ENCODE assay signal across 26 mouse cellular contexts in the genomic region with DNA sequence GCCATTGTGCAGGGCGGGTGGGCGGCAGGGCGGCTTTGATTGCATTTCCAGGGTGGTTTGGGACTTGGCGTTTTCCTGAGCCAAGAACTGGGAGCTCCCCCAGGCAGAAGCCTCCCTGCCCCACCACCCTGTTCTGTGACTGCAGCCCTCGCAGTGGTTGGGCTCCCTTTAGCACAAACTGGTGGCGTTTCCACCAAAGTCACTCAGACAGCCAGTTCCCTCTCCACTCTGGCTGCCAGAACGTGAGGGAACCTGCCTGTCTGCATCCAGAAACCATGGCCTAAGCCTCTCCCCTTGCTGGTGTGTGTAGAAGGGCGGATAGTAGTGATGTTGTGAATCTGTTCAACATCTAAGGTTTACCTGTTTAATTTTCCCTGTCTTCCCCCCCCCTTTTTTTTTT. TPM values are rescaled to one million over a fixed set of nuclear protein-coding genes. Genes with fewer than 3 reads are reported as not detected.
DNase-seq lines count a peak whose midpoint lies in the region; ATAC-seq and TF ChIP-seq lines count a peak whose summit lies in the region.
"Had no signal": no experiment of that assay in that cellular context is flagged by ENCODE, and none has a peak within 500 bp of the region (broad histone marks: within the 10 kb centered on the region; RNA-seq: fewer than 3 reads in every experiment).

No protein-coding gene starts in this region.

- 2% methylated on average over 8 of the region's 8 CpGs for WGBS in hindbrain, embryonic 10.5 days
- 3% methylated on average over 8 of the region's 8 CpGs for WGBS in hindbrain, embryonic 14.5 days
- 4% methylated on average over 8 of the region's 8 CpGs for WGBS in hindbrain, embryonic 15.5 days
- under 1% methylated on average over 8 of the region's 8 CpGs for WGBS in neural tube, embryonic 13.5 days
- WGBS in cerebellum, adult 2 months = 8% methylated on average over 8 of the region's 8 CpGs

- peaks cover 100% of the 10 kb centered on the region for H3K27me3 ChIP-seq in hindbrain, embryonic 10.5 days (ENCODE audit: insufficient read depth, poor library complexity, severe bottlenecking)
- peaks cover 84% of the 10 kb centered on the region for H3K27me3 ChIP-seq in hindbrain, embryonic 14.5 days (ENCODE audit: control insufficient read depth, insufficient read depth, low read length)
- H3K27me3 ChIP-seq in hindbrain, embryonic 15.5 days = peaks cover 73% of the 10 kb centered on the region
- H3K27me3 ChIP-seq in neural tube, embryonic 13.5 days = peaks cover 91% of the 10 kb centered on the region
- peaks cover 18% of the 10 kb centered on the region; the same call in 1 of the 2 replicates for H3K27me3 ChIP-seq in cerebellum, adult 2 months (ENCODE audit: control insufficient read depth, insufficient read depth, low read length)

- no peak for TF ChIP-seq CTCF in cerebellum, adult 2 months (IDR thresholded peaks at IDR 0.05; ENCODE audit: borderline replicate concordance, insufficient read depth, low read depth, low read length)

- H3K4me1 ChIP-seq in hindbrain, embryonic 10.5 days (replicated peaks) = peaks cover 38% of the 10 kb centered on the region
- H3K4me1 ChIP-seq in hindbrain, embryonic 14.5 days (replicated peaks; ENCODE audit: control insufficient read depth, insufficient read depth, low read length) = 0 out of 2 replicates have a peak, but pooled peaks cover 5% of the 10 kb centered on the region
- H3K4me1 ChIP-seq in hindbrain, embryonic 15.5 days (replicated peaks) = peaks cover 60% of the 10 kb centered on the region
- peaks cover 97% of the 10 kb centered on the region for H3K4me1 ChIP-seq in neural tube, embryonic 13.5 days (replicated peaks)
- no peaks in the 10 kb centered on the region for H3K4me1 ChIP-seq in cerebellum, adult 2 months (ENCODE audit: control insufficient read depth, insufficient read depth, low read length)

- TF ChIP-seq POLR2A in cerebellum, adult 2 months (IDR thresholded peaks at IDR 0.05; ENCODE audit: borderline replicate concordance, insufficient read depth, low read length) = no peak

- H3K36me3 ChIP-seq in hindbrain, embryonic 10.5 days = no peaks in the 10 kb centered on the region
- H3K36me3 ChIP-seq in hindbrain, embryonic 14.5 days (replicated peaks; ENCODE audit: control insufficient read depth, insufficient read depth) = no peaks in the 10 kb centered on the region
- no peaks in the 10 kb centered on the region for H3K36me3 ChIP-seq in hindbrain, embryonic 15.5 days
- H3K36me3 ChIP-seq in neural tube, embryonic 13.5 days = no peaks in the 10 kb centered on the region
- H3K36me3 ChIP-seq: G1E; heart, embryonic 15.5 days; intestine, embryonic 15.5 days; liver, embryonic 13.5 days; midbrain, embryonic 13.5 days had no signal

- H3K4me3 ChIP-seq in hindbrain, embryonic 10.5 days = no peak overlapping the region
- no peak overlapping the region for H3K4me3 ChIP-seq in hindbrain, embryonic 14.5 days (replicated peaks; ENCODE audit: low read length)
- no peak overlapping the region for H3K4me3 ChIP-seq in hindbrain, embryonic 15.5 days
- no peak overlapping the region for H3K4me3 ChIP-seq in neural tube, embryonic 13.5 days
- H3K4me3 ChIP-seq in cerebellum, adult 2 months (replicated peaks; ENCODE audit: insufficient read depth, low read depth, low read length) = no peak overlapping the region
- H3K4me3 ChIP-seq: gastrocnemius, adult 2 months; heart, embryonic 15.5 days; intestine, embryonic 15.5 days; layer of hippocampus, adult 2 months; liver, embryonic 13.5 days; midbrain, embryonic 13.5 days had no signal

- no peak overlapping the region for H3K27ac ChIP-seq in hindbrain, embryonic 10.5 days
- no peak overlapping the region for H3K27ac ChIP-seq in hindbrain, embryonic 14.5 days
- peak overlapping the region; percentile 29; the same call in 1 of the 2 replicates for H3K27ac ChIP-seq in hindbrain, embryonic 15.5 days (replicated peaks)
- H3K27ac ChIP-seq in neural tube, embryonic 13.5 days (replicated peaks) = peak overlapping the region; percentile 74
- no peak overlapping the region for H3K27ac ChIP-seq in cerebellum, adult 2 months (ENCODE audit: insufficient read depth, low read length)
- H3K27ac ChIP-seq: gastrocnemius, adult 2 months; heart, embryonic 15.5 days; intestine, embryonic 15.5 days; layer of hippocampus, adult 2 months; liver, embryonic 13.5 days; midbrain, embryonic 13.5 days had no signal

- no peak overlapping the region for H3K4me2 ChIP-seq in hindbrain, embryonic 14.5 days (replicated peaks)
- H3K4me2 ChIP-seq in hindbrain, embryonic 15.5 days = 0 out of 2 replicates have a peak overlapping the region, but pooled peaks have one; percentile 9
- H3K4me2 ChIP-seq in neural tube, embryonic 13.5 days = peak overlapping the region; percentile 33; the same call in 1 of the 2 replicates
- H3K4me2 ChIP-seq: heart, embryonic 15.5 days; intestine, embryonic 15.5 days; liver, embryonic 13.5 days; midbrain, embryonic 13.5 days had no signal

- ATAC-seq in hindbrain, embryonic 14.5 days (ENCODE audit: low FRiP score) = no peak
- no peak for ATAC-seq in hindbrain, embryonic 15.5 days (ENCODE audit: low FRiP score, low read depth)
- no peak for ATAC-seq in neural tube, embryonic 13.5 days (ENCODE audit: low read depth)
- no peak for ATAC-seq in frontal cortex, adult (ENCODE audit: low TSS enrichment)
- ATAC-seq: intestine, embryonic 15.5 days; midbrain, embryonic 13.5 days; Patski had no signal

- no peaks in the 10 kb centered on the region for H3K9me3 ChIP-seq in hindbrain, embryonic 10.5 days
- H3K9me3 ChIP-seq in hindbrain, embryonic 14.5 days (ENCODE audit: control insufficient read depth, low read length) = no peaks in the 10 kb centered on the region
- no peaks in the 10 kb centered on the region for H3K9me3 ChIP-seq in hindbrain, embryonic 15.5 days
- H3K9me3 ChIP-seq in neural tube, embryonic 13.5 days = no peaks in the 10 kb centered on the region
- H3K9me3 ChIP-seq: heart, embryonic 15.5 days; intestine, embryonic 15.5 days; liver, embryonic 13.5 days; midbrain, embryonic 13.5 days had no signal

- H3K9ac ChIP-seq in hindbrain, embryonic 14.5 days = no peak overlapping the region
- no peak overlapping the region for H3K9ac ChIP-seq in hindbrain, embryonic 15.5 days
- H3K9ac ChIP-seq in neural tube, embryonic 13.5 days = no peak overlapping the region
- H3K9ac ChIP-seq: heart, embryonic 15.5 days; intestine, embryonic 15.5 days; liver, embryonic 13.5 days; midbrain, embryonic 13.5 days had no signal

- peak; percentile 46 for DNase-seq in hindbrain, embryonic 10.5 days (ENCODE audit: low spot score)
- no peak for DNase-seq in hindbrain, embryonic 14.5 days (ENCODE audit: low spot score)
- peak; percentile 16 for DNase-seq in ZHBTc4 (ENCODE audit: low read depth, low spot score)
- no peak for DNase-seq in cerebellum, adult 2 months
- DNase-seq: adrenal gland, adult 8-10 months; cerebellum, adult 11-12 months; cerebellum, postnatal 14 days; gastrocnemius, adult 2 months; heart, postnatal 36 days; kidney, postnatal 25 days; liver, embryonic 13.5 days; lung, adult 2 months; lung, postnatal 14 days; right cerebral cortex, postnatal 25 days; spleen, adult 18-20 months had no signal

RNA-seq across cellular contexts. Expression of a gene that starts 9.4 kb away (rescaled TPM):
- polyA plus RNA-seq in hindbrain, embryonic 10.5 days (2016; fragmentation: Nextera tagmentation; extraction: Ambion mirVana) = 1.4 and 8.9 TPM in 2 replicates
- 18.5 and 20.4 TPM in 2 replicates for polyA plus RNA-seq in hindbrain, embryonic 14.5 days (2014; fragmentation: Nextera tagmentation; extraction: Ambion mirVana)
- 9.9 and 12.2 TPM in 2 replicates for polyA plus RNA-seq in hindbrain, embryonic 15.5 days (2015; fragmentation: Nextera tagmentation; extraction: Ambion mirVana)
- polyA plus RNA-seq in neural tube, embryonic 13.5 days (2015; fragmentation: Nextera tagmentation; extraction: Ambion mirVana) = 16.0 and 16.9 TPM in 2 replicates
- polyA plus RNA-seq in cerebellum, adult 2 months (2012; rRNA removed) = 5.4 and 6.0 TPM in 2 replicates
- polyA plus RNA-seq: frontal cortex, adult 2 months; G1E; heart, embryonic 15.5 days; liver, embryonic 13.5 days; Patski; testis, adult 2 months had no signal

Comparison
In these comparisons a context has a peak if more than half of its experiments do, and no peak if none do; other contexts are left out.
1. DNase-seq: peak in hindbrain, embryonic 10.5 days (single experiment) and ZHBTc4 (single experiment); none in hindbrain, embryonic 14.5 days (single experiment) and cerebellum, adult 2 months (0 of 2).
2. H3K27ac ChIP-seq: peak in hindbrain, embryonic 15.5 days (single experiment) and neural tube, embryonic 13.5 days (single experiment); none in hindbrain, embryonic 10.5 days (single experiment), hindbrain, embryonic 14.5 days (single experiment) and cerebellum, adult 2 months (single experiment).